Mouse (Mus musculus): Measurements from ENCODE around the gene Qser1. TPM values are rescaled to one million over a fixed set of nuclear protein-coding genes. Genes with fewer than 3 reads are reported as not detected.
A peak's percentile ranks its signal among the peaks of the same experiment; 100 is the strongest.

The Qser1 gene
- polyA plus RNA-seq, 1 experiment: 7.9 TPM

GRCm38 (mm10) chr2:104750611-104751010, 65.9 kb downstream of the Qser1 start:
- no peak for DNase-seq
- TF ChIP-seq CTCF (IDR thresholded peaks at IDR 0.05; ENCODE audit: borderline replicate concordance, insufficient read depth, low read depth, low read length) (peak; percentile 20; the same call in 1 of the 2 replicates), POLR2A (IDR thresholded peaks at IDR 0.05; ENCODE audit: borderline replicate concordance, insufficient read depth, low read length) (no peak)
- 58% methylated on average over 3 of the region's 3 CpGs for WGBS
- H3K27ac ChIP-seq (ENCODE audit: insufficient read depth, low read length): no peak overlapping the region
- no peak overlapping the region for H3K4me3 ChIP-seq (replicated peaks; ENCODE audit: insufficient read depth, low read depth, low read length)
- no peaks in the 10 kb centered on the region for H3K4me1 ChIP-seq (ENCODE audit: control insufficient read depth, insufficient read depth, low read length)
- H3K27me3 ChIP-seq (ENCODE audit: control insufficient read depth, insufficient read depth, low read length): no peaks in the 10 kb centered on the region

DNA sequence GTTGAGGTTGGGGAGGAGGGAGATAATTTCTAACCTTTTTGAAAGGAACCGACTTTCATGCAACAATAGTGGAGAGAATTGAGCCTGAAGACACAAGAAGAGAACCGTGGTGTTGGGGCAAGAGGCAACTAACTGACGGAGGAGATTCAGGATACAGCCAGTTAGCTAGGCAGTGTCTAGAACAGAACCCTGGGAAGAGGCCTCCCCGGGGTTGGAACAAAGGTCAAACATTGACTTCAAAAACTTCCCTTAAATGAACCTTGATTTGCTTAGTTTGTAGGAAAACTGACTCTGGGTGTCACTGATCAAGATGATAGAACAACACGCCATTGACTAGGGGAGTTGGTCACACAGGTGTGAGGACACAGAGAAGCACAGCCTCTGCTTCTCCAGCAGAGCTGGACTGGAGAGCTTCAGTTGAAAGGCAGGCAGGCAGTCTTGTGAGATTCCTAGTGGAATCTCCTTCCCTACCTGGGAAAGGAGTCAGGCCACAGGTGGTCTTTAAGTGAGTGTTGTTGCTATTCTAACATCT, 67.8 kb downstream of the Qser1 start:
- H3K4me3 ChIP-seq (replicated peaks; ENCODE audit: insufficient read depth, low read depth, low read length): no peak overlapping the region
- no peak for DNase-seq
- TF ChIP-seq CTCF (IDR thresholded peaks at IDR 0.05; ENCODE audit: borderline replicate concordance, insufficient read depth, low read depth, low read length) (no peak), POLR2A (IDR thresholded peaks at IDR 0.05; ENCODE audit: borderline replicate concordance, insufficient read depth, low read length) (no peak)
- no peaks in the 10 kb centered on the region for H3K4me1 ChIP-seq (ENCODE audit: control insufficient read depth, insufficient read depth, low read length)
- no peak overlapping the region for H3K27ac ChIP-seq (ENCODE audit: insufficient read depth, low read length)
- WGBS: 78% methylated on average over 5 of the region's 5 CpGs
- H3K27me3 ChIP-seq (ENCODE audit: control insufficient read depth, insufficient read depth, low read length): no peaks in the 10 kb centered on the region

- 73% methylated on average over 8 of the region's 8 CpGs for WGBS
- Histone ChIP-seq H3K27ac (ENCODE audit: insufficient read depth, low read length) (no peak overlapping the region), H3K4me1 (ENCODE audit: control insufficient read depth, insufficient read depth, low read length) (no peaks in the 10 kb centered on the region), H3K27me3 (ENCODE audit: control insufficient read depth, insufficient read depth, low read length) (no peaks in the 10 kb centered on the region), H3K4me3 (replicated peaks; ENCODE audit: insufficient read depth, low read depth, low read length) (no peak overlapping the region)
- DNase-seq: no peak
- no peak for TF ChIP-seq CTCF (IDR thresholded peaks at IDR 0.05; ENCODE audit: borderline replicate concordance, insufficient read depth, low read depth, low read length)
- no peak for TF ChIP-seq POLR2A (IDR thresholded peaks at IDR 0.05; ENCODE audit: borderline replicate concordance, insufficient read depth, low read length)
Measured at GRCm38 (mm10) chr2:104746251-104746650, 70.3 kb downstream of the Qser1 start.

- Histone ChIP-seq H3K27ac (ENCODE audit: insufficient read depth, low read length) (no peak overlapping the region), H3K4me1 (ENCODE audit: control insufficient read depth, insufficient read depth, low read length) (no peaks in the 10 kb centered on the region), H3K27me3 (ENCODE audit: control insufficient read depth, insufficient read depth, low read length) (no peaks in the 10 kb centered on the region), H3K4me3 (replicated peaks; ENCODE audit: insufficient read depth, low read depth, low read length) (no peak overlapping the region)
- TF ChIP-seq CTCF (IDR thresholded peaks at IDR 0.05; ENCODE audit: borderline replicate concordance, insufficient read depth, low read depth, low read length) (0 out of 2 replicates have a peak, but pooled peaks have one; percentile 7), POLR2A (IDR thresholded peaks at IDR 0.05; ENCODE audit: borderline replicate concordance, insufficient read depth, low read length) (no peak)
- 77% methylated on average over 5 of the region's 5 CpGs for WGBS
- DNase-seq: no peak
Measured at GRCm38 (mm10) chr2:104743971-104744370, 72.6 kb downstream of the Qser1 start.

DNA sequence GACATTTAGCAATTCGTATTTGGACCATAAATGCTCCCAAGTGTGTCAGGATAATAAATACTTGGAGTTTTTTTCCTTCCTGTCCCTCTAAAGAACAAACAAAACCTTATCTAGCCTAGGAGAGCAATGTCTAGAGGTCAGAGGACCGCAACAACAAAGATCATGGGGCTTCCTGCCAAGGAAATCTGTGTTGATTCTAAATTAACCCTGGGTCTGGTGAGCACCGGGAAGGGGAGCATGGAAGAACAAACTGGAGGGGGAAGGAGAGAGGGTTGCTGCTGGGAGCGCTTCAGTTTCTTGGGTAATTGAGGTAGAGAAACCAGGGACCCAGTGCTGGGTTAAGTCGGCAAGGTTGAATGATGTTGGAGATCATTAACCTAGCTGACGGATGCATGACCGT, 73.4 kb downstream of the Qser1 start:
- no peak for DNase-seq
- Histone ChIP-seq H3K27ac (ENCODE audit: insufficient read depth, low read length) (no peak overlapping the region), H3K4me3 (replicated peaks; ENCODE audit: insufficient read depth, low read depth, low read length) (peak overlapping the region; percentile 61), H3K4me1 (ENCODE audit: control insufficient read depth, insufficient read depth, low read length) (no peaks in the 10 kb centered on the region), H3K27me3 (ENCODE audit: control insufficient read depth, insufficient read depth, low read length) (no peaks in the 10 kb centered on the region)
- no peak for TF ChIP-seq CTCF (IDR thresholded peaks at IDR 0.05; ENCODE audit: borderline replicate concordance, insufficient read depth, low read depth, low read length)
- TF ChIP-seq POLR2A (IDR thresholded peaks at IDR 0.05; ENCODE audit: borderline replicate concordance, insufficient read depth, low read length): no peak
- 41% methylated on average over 7 of the region's 7 CpGs for WGBS

DNA sequence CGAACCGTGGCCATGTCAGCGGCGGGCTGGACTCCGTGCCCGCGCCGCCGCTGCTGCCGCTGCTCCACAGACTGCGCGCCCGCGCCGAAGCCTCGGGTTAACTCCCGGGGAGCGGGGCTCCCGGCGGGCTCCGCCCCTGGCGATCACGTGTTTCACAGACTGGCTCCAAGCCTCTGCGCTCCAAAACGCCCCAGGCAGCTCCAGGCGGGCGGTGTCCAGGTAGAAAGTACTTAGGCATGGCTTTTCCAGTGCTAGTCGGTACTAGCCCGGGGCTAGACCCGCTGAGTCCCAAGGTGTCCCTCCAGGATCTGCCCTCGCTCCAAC, 73.9 kb downstream of the Qser1 start, which contains the start of gene Depdc7:
TSS of gene Depdc7 (minus strand) at position 138 of the 324 bp plus-strand sequence.
- no peak for TF ChIP-seq POLR2A (IDR thresholded peaks at IDR 0.05; ENCODE audit: borderline replicate concordance, insufficient read depth, low read length)
- TF ChIP-seq CTCF (IDR thresholded peaks at IDR 0.05; ENCODE audit: borderline replicate concordance, insufficient read depth, low read depth, low read length): no peak
- Histone ChIP-seq H3K4me3 (replicated peaks; ENCODE audit: insufficient read depth, low read depth, low read length) (peak within 1 kb of the TSS; percentile 61), H3K4me1 (ENCODE audit: control insufficient read depth, insufficient read depth, low read length) (no peaks in the 10 kb centered on the region), H3K27me3 (ENCODE audit: control insufficient read depth, insufficient read depth, low read length) (no peaks in the 10 kb centered on the region), H3K27ac (ENCODE audit: insufficient read depth, low read length) (no peak within 1 kb of the TSS)
- WGBS: under 1% methylated on average over 31 of the region's 31 CpGs
- DNase-seq: peak; percentile 83 to 84

DNA sequence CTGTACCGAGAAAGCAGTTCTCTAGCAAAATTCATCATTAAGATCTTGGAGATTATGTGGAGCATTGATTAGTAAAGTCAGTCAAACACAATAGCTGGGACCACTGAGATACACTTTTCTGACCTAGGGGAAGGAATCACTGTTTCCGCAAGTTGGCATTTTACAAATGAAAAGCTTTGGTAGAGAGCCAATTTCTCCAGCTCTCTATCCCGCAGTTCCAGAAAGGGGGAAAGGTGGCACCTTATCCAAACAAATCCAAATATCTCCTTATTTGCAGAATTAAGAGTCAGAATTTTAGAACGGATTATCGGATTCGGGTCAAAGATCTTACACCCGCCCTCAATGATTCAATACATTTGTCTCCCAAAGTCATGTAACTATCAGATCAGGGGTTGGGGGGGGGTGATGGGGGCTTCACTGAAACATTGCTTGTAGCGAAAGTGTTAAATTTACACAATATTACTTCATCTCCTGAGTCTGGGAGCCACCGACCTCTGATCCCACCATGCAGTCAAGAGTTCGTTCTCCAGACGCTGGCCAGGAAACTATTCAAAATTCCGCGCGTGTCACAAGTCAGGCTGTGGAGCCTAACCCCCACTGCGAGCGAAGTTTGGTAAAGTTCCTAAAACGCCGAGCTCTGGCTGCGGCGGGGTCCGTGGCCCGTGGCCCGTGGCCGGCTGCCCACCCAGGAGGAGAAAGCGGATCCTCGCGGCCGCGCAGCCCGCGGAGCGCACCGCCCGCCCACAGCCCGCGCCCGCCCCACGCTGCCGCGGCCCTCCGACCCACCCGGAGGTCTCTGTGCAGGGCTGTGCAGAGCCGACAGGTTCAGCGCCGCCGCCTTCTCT, 74.4 kb downstream of the Qser1 start:
- DNase-seq: no peak
- WGBS: 8% methylated on average over 46 of the region's 46 CpGs
- TF ChIP-seq POLR2A (IDR thresholded peaks at IDR 0.05; ENCODE audit: borderline replicate concordance, insufficient read depth, low read length): no peak
- no peak for TF ChIP-seq CTCF (IDR thresholded peaks at IDR 0.05; ENCODE audit: borderline replicate concordance, insufficient read depth, low read depth, low read length)
- H3K27me3 ChIP-seq (ENCODE audit: control insufficient read depth, insufficient read depth, low read length): no peaks in the 10 kb centered on the region
- no peaks in the 10 kb centered on the region for H3K4me1 ChIP-seq (ENCODE audit: control insufficient read depth, insufficient read depth, low read length)
- no peak overlapping the region for H3K27ac ChIP-seq (ENCODE audit: insufficient read depth, low read length)
- peak overlapping the region; percentile 61 for H3K4me3 ChIP-seq (replicated peaks; ENCODE audit: insufficient read depth, low read depth, low read length)

Data from cerebellum, adult 2 months (tissue).